Mouse (Mus musculus) gastrocnemius, adult 2 months (tissue): ENCODE results near the gene Ubxn4. TPM values are rescaled to one million over a fixed set of nuclear protein-coding genes. Genes with fewer than 3 reads are reported as not detected.

Experiments used
- DNase-seq: peaks from one replicate; pipeline ENCODE4 v3.0.0; 2022
- H3K27ac ChIP-seq: fragments of 200-600 bp; 2 replicates; pipeline ENCODE4 v1.8.1; 2022; ENCODE audit warnings: mild to moderate bottlenecking
- H3K4me3 ChIP-seq: fragments of 200-600 bp; 2 replicates; pipeline ENCODE4 v1.8.1; 2022; ENCODE audit warnings: mild to moderate bottlenecking, moderate library complexity
- CTCF ChIP-seq: fragments of 200-600 bp; IDR thresholded peaks from 2 replicates; pipeline ENCODE4 v1.8.1; 2022; ENCODE audit warnings: antibody characterized with exemption, mild to moderate bottlenecking, moderate library complexity
- intact Hi-C: fragments of 180-260 bp; cut with DNase I; formaldehyde crosslinking; loops from one replicate; pipeline ENCODE4 v1.15.1; 2025
- microRNA-seq: library from miRNA; unstranded; fragments of <30 nt; microRNA quantifications from one replicate; pipeline ENCODE4 v1.2.0, GENCODE M21; 2021
- total RNA-seq, 2 experiments: library from RNA; stranded (reverse); gene quantifications; 2 replicates each; pipeline ENCODE4 v1.2.3; 2021

Gene Ubxn4
- total RNA-seq, 2 experiments from 2014 or later = 46.9 to 47.1 TPM

- Histone ChIP-seq H3K4me3 (no peak overlapping the region), H3K27ac (no peak overlapping the region)
- intact Hi-C loops = no loop called here
- no peak for TF ChIP-seq CTCF
- DNase-seq = no peak
These were observed 81.0 kb downstream of the Ubxn4 start for GRCm38 (mm10) chr1:128324776-128325175.

DNA sequence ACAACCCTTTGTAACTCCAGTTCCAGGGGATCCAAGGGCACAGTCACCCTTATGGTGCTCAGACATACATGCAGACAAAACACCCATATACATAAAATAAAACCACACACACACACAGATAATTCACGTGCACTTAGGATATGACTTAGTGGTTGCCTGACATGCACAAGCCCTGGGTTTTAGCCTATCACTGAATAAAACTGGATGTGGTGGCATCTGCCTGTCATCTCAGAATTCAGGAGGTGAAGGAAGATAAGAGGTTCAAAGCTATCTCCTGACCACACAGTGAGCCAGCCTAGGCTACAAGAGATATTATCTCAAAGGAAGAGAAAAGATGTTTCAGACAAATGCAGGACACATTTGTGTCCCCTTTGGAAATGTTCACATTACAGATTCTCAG, 83.4 kb downstream of the Ubxn4 start:
- intact Hi-C loops = no loop called here

DNA sequence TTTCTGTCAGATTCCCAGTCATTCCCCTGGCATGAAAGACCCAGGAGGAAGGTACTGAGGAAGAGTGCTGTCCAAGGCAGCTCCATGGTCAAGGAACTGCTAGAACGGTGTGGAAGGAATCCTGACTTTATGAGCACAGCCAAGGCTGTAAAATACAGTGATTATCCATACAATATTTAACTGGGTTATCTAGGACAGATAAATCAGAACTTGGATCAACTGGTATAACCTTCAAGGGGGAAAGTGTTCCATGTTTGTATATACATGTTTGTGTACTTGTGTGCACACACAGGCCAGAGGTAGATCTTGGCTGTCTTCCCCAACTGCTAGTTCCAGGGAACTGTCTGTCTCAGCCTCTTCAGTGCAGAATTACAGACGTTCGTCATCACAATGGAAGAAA, 84.5 kb downstream of the Ubxn4 start, which contains the start of gene Lct:
TSS of gene Lct (minus strand) at position 101 of the 400 bp plus-strand sequence.
- no peak for TF ChIP-seq CTCF
- Histone ChIP-seq H3K27ac (no peak within 1 kb of the TSS), H3K4me3 (no peak within 1 kb of the TSS)
- intact Hi-C loops = no loop called here
- DNase-seq = no peak

More for the DNA sequence above, 83.4 kb downstream of the Ubxn4 start:
- TF ChIP-seq CTCF = no peak
- Histone ChIP-seq H3K4me3 (no peak overlapping the region), H3K27ac (no peak overlapping the region)
- DNase-seq = no peak

Small RNA genes lying within 50 kb of the gene (microRNA-seq; reads per million reads assigned to microRNA genes)
- gene Mir128-1 = 1,353 reads per million, percentile 79 among the genes with 10 or more reads in this experiment

Other genes starting within 250 kb of the Ubxn4 start
- 1 to 10 TPM; 5.5 to 6.2 TPM for gene Zranb3, start 140.9 kb upstream of the Ubxn4 start, total RNA-seq
- gene R3hdm1, start 140.7 kb upstream of the Ubxn4 start, total RNA-seq = 10 to 100 TPM; 63.8 to 85.9 TPM
- gene Lct, start 84.4 kb downstream of the Ubxn4 start, total RNA-seq = not detected
- gene Mcm6, start 115.7 kb downstream of the Ubxn4 start, total RNA-seq = 1 to 10 TPM; 1.3 to 2.6 TPM
- 10 to 100 TPM; 64.7 to 77.0 TPM for gene Dars, start 173.4 kb downstream of the Ubxn4 start, total RNA-seq